Mouse (Mus musculus) intestine, embryonic 14.5 days (tissue): Measurements from ENCODE around the gene Bcas2. TPM values are rescaled to one million over a fixed set of nuclear protein-coding genes. Genes with fewer than 3 reads are reported as not detected.

Source experiments
- ATAC-seq: fragments of 200-750 bp; cut with Nextera tagmentation; replicated peaks from 2 replicates; pipeline ENCODE4 v1.8.0; 2017; ENCODE audit warnings: low read depth, moderate number of reproducible peaks, moderate TSS enrichment, moderate library complexity; ENCODE audit not compliant: low FRiP score, low TSS enrichment
- DNase-seq: peaks from one replicate; pipeline ENCODE4 v3.0.0-alpha.2; 2018; ENCODE audit warnings: low spot score
- H3K27ac ChIP-seq: fragments of 300-500 bp; sonication (generic); 2 replicates; pipeline ENCODE4 v1.5.1; 2014; ENCODE audit warnings: low read depth, mild to moderate bottlenecking, control low read depth
- H3K27me3 ChIP-seq: fragments of 300-500 bp; sonication (generic); replicated peaks from 2 replicates; pipeline ENCODE4 v1.6.1; 2014; ENCODE audit warnings: low read length, control low read depth; ENCODE audit not compliant: control insufficient read depth, insufficient read depth
- H3K36me3 ChIP-seq: fragments of 300-500 bp; sonication (generic); 2 replicates; pipeline ENCODE4 v1.6.1; 2014; ENCODE audit warnings: low read length, control low read depth; ENCODE audit not compliant: control insufficient read depth, insufficient read depth
- H3K4me1 ChIP-seq: fragments of 300-500 bp; sonication (generic); replicated peaks from 2 replicates; pipeline ENCODE4 v1.6.1; 2014; ENCODE audit warnings: low read length, control low read depth, mixed read lengths; ENCODE audit not compliant: control insufficient read depth, insufficient read depth
- H3K4me2 ChIP-seq: fragments of 300-500 bp; sonication (generic); 2 replicates; pipeline ENCODE4 v1.6.1; 2014; ENCODE audit warnings: low read length
- H3K4me3 ChIP-seq: fragments of 300-500 bp; sonication (generic); 2 replicates; pipeline ENCODE4 v1.5.1; 2014; ENCODE audit warnings: low read depth, low read length, control low read depth, mixed read lengths
- H3K9ac ChIP-seq: fragments of 300-500 bp; sonication (generic); 2 replicates; pipeline ENCODE4 v1.6.1; 2014; ENCODE audit warnings: mild to moderate bottlenecking, low read length
- H3K9me3 ChIP-seq: fragments of 300-500 bp; sonication (generic); 2 replicates; pipeline ENCODE4 v1.6.1; 2016; ENCODE audit warnings: low read length, control low read depth; ENCODE audit not compliant: control insufficient read depth
- WGBS: fragments of 180-500 bp; shearing (Covaris S2); extraction: QIAGEN DNeasy Blood & Tissue Kit; methylation state at CpG from one replicate; pipeline ENCODE4 v1.1.7; 2014; 5-methylcytosine and 5-hydroxymethylcytosine counted together
- polyA plus RNA-seq: library from polyadenylated mRNA; unstranded; fragments of >200 nt; fragmentation: Nextera tagmentation; extraction: Ambion mirVana; gene quantifications from 2 replicates; pipeline ENCODE4 v1.2.1, GENCODE M21; 2014

Gene Bcas2
- polyA plus RNA-seq = 189 and 195 TPM in 2 replicates

- DNase-seq (peak; percentile 97), ATAC-seq (peak; percentile 95)
- peak within 1 kb of the TSS; percentile 95 for H3K4me3 ChIP-seq
- H3K27me3 ChIP-seq = no peaks in the 10 kb centered on the region
- peak within 1 kb of the TSS; percentile 88 for H3K9ac ChIP-seq
- H3K36me3 ChIP-seq = peaks cover 27% of the 10 kb centered on the region
- under 1% methylated on average over 56 of the region's 56 CpGs for WGBS
- no peaks in the 10 kb centered on the region for H3K9me3 ChIP-seq
- peak within 1 kb of the TSS; percentile 96 for H3K4me2 ChIP-seq
- peak within 1 kb of the TSS; percentile 77 for H3K27ac ChIP-seq
- peaks cover 13% of the 10 kb centered on the region for H3K4me1 ChIP-seq
Measured at GRCm38 (mm10) chr3:103171505-103172267, at the start of gene Bcas2. Gene Bcas2 (plus strand): TSS chr3:103171655.

GRCm38 (mm10) chr3:103123636-103124035 is 47.8 kb upstream of the Bcas2 start:
- WGBS = 79% methylated on average over 3 of the region's 3 CpGs
- H3K27me3 ChIP-seq = no peaks in the 10 kb centered on the region
- no peak for ATAC-seq
- H3K4me2 ChIP-seq = no peak overlapping the region
- H3K4me1 ChIP-seq = no peaks in the 10 kb centered on the region
- no peak overlapping the region for H3K9ac ChIP-seq
- DNase-seq = no peak
- H3K27ac ChIP-seq = no peak overlapping the region
- no peaks in the 10 kb centered on the region for H3K9me3 ChIP-seq
- no peaks in the 10 kb centered on the region for H3K36me3 ChIP-seq
- H3K4me3 ChIP-seq = no peak overlapping the region

DNA sequence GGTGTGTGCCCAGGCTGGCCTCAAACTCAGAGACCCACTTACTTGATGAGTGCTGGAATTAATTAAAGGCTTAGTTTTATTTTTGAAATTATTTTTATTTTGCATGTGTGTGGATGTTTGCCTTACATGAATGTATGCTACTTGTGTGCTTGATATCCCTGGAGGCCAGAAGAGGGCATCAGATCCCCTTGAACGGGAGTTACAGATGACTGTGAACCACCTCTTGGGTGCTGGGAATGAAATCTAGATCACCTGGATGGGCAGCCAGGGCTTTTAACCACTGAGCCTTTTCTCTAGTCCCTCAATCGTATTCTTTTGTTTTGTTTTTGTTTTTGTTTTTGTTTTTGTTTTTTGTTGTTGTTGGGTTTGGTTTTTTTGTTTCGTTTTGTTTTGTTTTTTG is 45.3 kb upstream of the Bcas2 start:
- H3K36me3 ChIP-seq = no peaks in the 10 kb centered on the region
- H3K4me3 ChIP-seq = no peak overlapping the region
- H3K4me1 ChIP-seq = peaks cover 7% of the 10 kb centered on the region
- WGBS = 90% methylated on average over 3 of the region's 3 CpGs
- no peaks in the 10 kb centered on the region for H3K9me3 ChIP-seq
- H3K4me2 ChIP-seq = no peak overlapping the region
- H3K27ac ChIP-seq = no peak overlapping the region
- DNase-seq = no peak
- no peak for ATAC-seq
- H3K9ac ChIP-seq = no peak overlapping the region
- H3K27me3 ChIP-seq = no peaks in the 10 kb centered on the region

DNA sequence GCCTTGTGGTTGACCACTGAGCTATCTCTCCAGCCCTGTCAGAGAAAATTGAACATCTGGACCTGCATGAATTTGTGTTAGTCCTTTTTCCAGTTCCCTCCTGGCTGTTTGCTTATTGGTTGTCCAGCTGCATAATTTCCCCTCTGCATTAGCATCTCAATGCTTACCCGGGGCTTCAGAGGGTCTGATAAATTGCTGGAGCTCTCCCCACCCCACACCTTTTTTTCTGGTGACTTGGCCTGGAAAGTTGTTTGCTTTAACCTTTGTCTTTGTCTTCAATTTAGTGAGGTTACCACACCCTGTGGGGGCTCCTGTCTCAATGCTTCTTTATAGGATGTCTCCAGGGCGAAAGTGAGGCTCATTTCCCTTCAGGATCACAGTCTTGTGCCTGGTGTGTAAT is 44.3 kb upstream of the Bcas2 start:
- H3K9ac ChIP-seq = no peak overlapping the region
- no peak overlapping the region for H3K4me2 ChIP-seq
- WGBS = 36% methylated on average over 2 of the region's 2 CpGs
- no peaks in the 10 kb centered on the region for H3K36me3 ChIP-seq
- no peak overlapping the region for H3K4me3 ChIP-seq
- ATAC-seq (no peak), DNase-seq (no peak)
- no peaks in the 10 kb centered on the region for H3K27me3 ChIP-seq
- peaks cover 7% of the 10 kb centered on the region for H3K4me1 ChIP-seq
- no peaks in the 10 kb centered on the region for H3K9me3 ChIP-seq
- H3K27ac ChIP-seq = no peak overlapping the region

GRCm38 (mm10) chr3:103127721-103128120 is 43.7 kb upstream of the Bcas2 start:
- Histone ChIP-seq H3K36me3 (no peaks in the 10 kb centered on the region), H3K27me3 (no peaks in the 10 kb centered on the region), H3K4me1 (peaks cover 7% of the 10 kb centered on the region), H3K4me3 (no peak overlapping the region), H3K9ac (no peak overlapping the region), H3K9me3 (no peaks in the 10 kb centered on the region), H3K27ac (no peak overlapping the region), H3K4me2 (no peak overlapping the region)
- 80% methylated on average over 5 of the region's 5 CpGs for WGBS
- no peak for ATAC-seq
- DNase-seq = no peak

- no peak overlapping the region for H3K4me3 ChIP-seq
- H3K9ac ChIP-seq = no peak overlapping the region
- H3K27me3 ChIP-seq = no peaks in the 10 kb centered on the region
- H3K4me2 ChIP-seq = no peak overlapping the region
- WGBS = 43% methylated on average over 4 of the region's 4 CpGs
- H3K27ac ChIP-seq = no peak overlapping the region
- H3K4me1 ChIP-seq = peaks cover 7% of the 10 kb centered on the region
- no peaks in the 10 kb centered on the region for H3K9me3 ChIP-seq
- no peaks in the 10 kb centered on the region for H3K36me3 ChIP-seq
- DNase-seq (no peak), ATAC-seq (no peak)
Measured at GRCm38 (mm10) chr3:103128251-103128650, 43.2 kb upstream of the Bcas2 start.

DNA sequence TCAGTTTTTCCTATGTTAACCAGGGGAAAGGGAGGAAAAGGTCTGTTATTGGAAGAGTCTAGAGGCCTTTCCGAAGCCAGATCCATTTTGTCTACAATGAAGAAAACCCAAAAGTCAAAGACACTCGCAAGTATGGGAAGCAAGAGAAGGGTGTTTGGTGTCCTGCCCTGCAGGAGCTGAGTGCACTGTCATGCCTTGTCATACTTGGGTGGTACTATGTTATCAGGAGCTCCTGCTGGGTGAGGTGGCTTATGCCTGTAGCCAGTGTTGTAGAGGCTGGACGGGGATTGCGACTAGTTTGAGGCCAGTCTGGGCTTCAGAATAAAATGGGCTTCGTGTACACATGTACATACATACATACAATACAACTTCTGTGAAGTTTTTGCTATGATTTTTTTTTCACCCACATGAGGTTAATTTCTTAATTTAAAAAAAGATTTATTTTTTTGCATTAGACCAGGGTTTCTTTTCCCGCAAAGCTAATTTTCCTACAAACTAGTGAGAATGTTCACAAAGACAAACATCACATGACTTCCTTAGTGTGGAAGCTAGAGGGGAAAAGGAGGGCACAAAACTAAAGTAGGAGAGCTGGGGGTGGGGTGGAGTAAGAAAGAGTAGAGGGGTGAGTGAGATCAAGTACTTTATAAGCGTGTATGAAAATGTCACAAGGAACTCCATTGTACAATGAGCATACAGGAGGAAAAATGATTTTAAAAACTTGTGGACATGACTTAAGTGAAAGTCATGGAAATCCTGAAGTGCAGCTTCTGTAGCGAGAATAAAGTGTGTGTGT is 41.9 kb upstream of the Bcas2 start:
- no peak for DNase-seq
- no peak for ATAC-seq
- H3K27ac ChIP-seq = 0 out of 2 replicates have a peak overlapping the region, but pooled peaks have one; percentile 16

DNA sequence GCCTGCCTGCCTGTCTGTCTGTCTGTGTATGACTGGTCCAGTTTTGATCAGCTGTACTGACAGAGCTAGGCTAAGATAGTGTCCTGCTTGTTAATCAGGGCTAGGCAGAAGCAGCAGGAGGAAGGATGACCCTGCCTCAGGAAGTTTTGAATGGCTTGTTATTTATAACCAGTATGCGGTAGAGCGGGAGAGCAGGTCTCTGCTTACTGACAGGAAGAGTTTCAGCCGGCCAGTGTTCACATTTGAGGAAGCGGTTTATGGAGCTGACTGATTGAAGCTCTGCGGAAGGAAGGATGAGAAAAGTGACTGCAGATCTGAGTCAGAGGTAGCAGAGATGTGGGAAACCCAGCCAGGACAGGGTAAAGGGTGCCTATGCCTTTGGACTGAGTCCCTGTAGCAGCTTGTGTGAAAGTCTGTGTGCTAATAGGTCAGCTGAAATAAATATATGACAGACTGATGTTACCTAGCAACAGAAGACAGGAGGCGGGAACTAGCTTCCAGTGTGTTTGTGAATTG is 41.2 kb upstream of the Bcas2 start:
- DNase-seq (peak; percentile 64), ATAC-seq (peak; percentile 68; the same call in 1 of the 2 replicates)
- Histone ChIP-seq H3K4me3 (no peak overlapping the region), H3K27me3 (no peaks in the 10 kb centered on the region), H3K4me1 (peaks cover 7% of the 10 kb centered on the region), H3K27ac (0 out of 2 replicates have a peak overlapping the region, but pooled peaks have one; percentile 16), H3K9me3 (no peaks in the 10 kb centered on the region), H3K36me3 (no peaks in the 10 kb centered on the region), H3K9ac (no peak overlapping the region), H3K4me2 (peak overlapping the region; percentile 35)
- 14% methylated on average over 6 of the region's 6 CpGs for WGBS

More for the DNA sequence above, 41.9 kb upstream of the Bcas2 start:
- Histone ChIP-seq H3K4me1 (peaks cover 7% of the 10 kb centered on the region), H3K27me3 (no peaks in the 10 kb centered on the region), H3K4me3 (no peak overlapping the region), H3K9me3 (no peaks in the 10 kb centered on the region), H3K9ac (no peak overlapping the region), H3K36me3 (no peaks in the 10 kb centered on the region), H3K4me2 (peak overlapping the region; percentile 3; the same call in 1 of the 2 replicates)
- 73% methylated on average over 8 of the region's 8 CpGs for WGBS
